Mouse (Mus musculus) Patski (cell line): ENCODE data around the gene Lsm4. TPM values are rescaled to one million over a fixed set of nuclear protein-coding genes. Genes with fewer than 3 reads are reported as not detected.

Experiments
- ATAC-seq: fragments of 100-300 bp; one replicate; pipeline ENCODE4 v1.8.0; 2021
- CTCF ChIA-PET: fragments of 350-600 bp; sonication (Branson Sonifier 250); formaldehyde crosslinking; loops from one replicate; lab custom pipeline; 2022; ENCODE audit warnings: inconsistent platforms; lab: Charles Lee
- POLR2A ChIA-PET: fragments of 350-600 bp; sonication (Branson Sonifier 250); formaldehyde crosslinking; loops from one replicate; lab custom pipeline; 2022; ENCODE audit warnings: antibody characterized with exemption, inconsistent platforms; lab: Charles Lee
- DNase-seq: peaks from one replicate; pipeline ENCODE4 v3.0.0-alpha.2; 2011; ENCODE audit warnings: low read depth, low spot score
- H3K27me3 ChIP-seq: fragments of 371-371 bp; one replicate; pipeline ENCODE4 v1.5.1; 2021
- CTCF ChIP-seq: fragments of 100-300 bp; IDR thresholded peaks from one replicate; pipeline ENCODE4 v1.5.1; 2021
- in situ Hi-C: fragments of 300-500 bp; cut with MboI; formaldehyde crosslinking; loops from 3 replicates; pipeline ENCODE4 v1.11.1; 2018; ENCODE audit warnings: low pct_unique_long_range_greater_than_20kb, mixed read lengths
- polyA plus RNA-seq: library from polyadenylated mRNA; unstranded; gene quantifications from one replicate; pipeline ENCODE4 v1.2.3, GENCODE M21; 2021

Gene Lsm4
- polyA plus RNA-seq, 1 experiment from 2014 or later, result 189 TPM

DNA sequence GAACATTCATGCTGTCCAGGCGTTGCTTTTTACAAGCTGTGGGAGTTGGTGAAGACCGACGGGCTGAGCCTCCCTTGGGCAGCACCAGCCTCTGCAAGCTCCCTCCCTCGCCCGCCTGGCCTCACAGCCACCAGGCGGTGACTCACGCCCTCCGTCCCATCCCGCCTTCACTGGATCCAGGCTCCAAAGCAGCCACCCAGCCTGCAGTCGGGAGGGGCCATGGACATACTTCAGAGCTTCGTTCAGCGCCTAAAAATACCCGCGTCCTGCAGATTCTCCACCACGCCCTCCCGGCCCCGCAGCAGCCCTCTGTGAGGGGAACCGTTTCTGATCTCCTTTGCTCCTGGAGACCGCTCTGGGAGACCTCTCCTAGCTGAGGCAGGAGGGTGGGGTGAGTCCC, 9.1 kb downstream of the Lsm4 start:
- POLR2A ChIA-PET, result interaction anchor here (1.0 to 1.6 kb wide), 2 partner anchors 16 to 19 kb away, joined by 4 to 11 read pairs; partner anchors contain the start of gene Jund
- CTCF ChIA-PET, result interaction anchor here (1.0 to 3.6 kb wide), 3 partner anchors 10 to 18 kb away, joined by 3 to 18 read pairs (median 5); partner anchors contain the start of genes Jund and Lsm4
- in situ Hi-C loops, result no loop called here
- H3K27me3 ChIP-seq, result no peaks in the 10 kb centered on the region
- DNase-seq (no peak), ATAC-seq (peak; percentile 89)
- TF ChIP-seq CTCF, result no peak

- in situ Hi-C loops, result no loop called here
- DNase-seq (no peak), ATAC-seq (no peak)
- CTCF ChIA-PET, result interaction anchor here (1.0 to 3.6 kb wide), 3 partner anchors 10 to 17 kb away, joined by 3 to 18 read pairs (median 5); partner anchors contain the start of genes Jund and Lsm4
- POLR2A ChIA-PET, result interaction anchor here (1.0 to 1.6 kb wide), 3 partner anchors 14 to 18 kb away, joined by 3 to 11 read pairs (median 4); partner anchors contain the start of gene Jund
- H3K27me3 ChIP-seq, result no peaks in the 10 kb centered on the region
- no peak for TF ChIP-seq CTCF
Observed at GRCm38 (mm10) chr8:70682692-70683091, 9.6 kb downstream of the Lsm4 start.

DNA sequence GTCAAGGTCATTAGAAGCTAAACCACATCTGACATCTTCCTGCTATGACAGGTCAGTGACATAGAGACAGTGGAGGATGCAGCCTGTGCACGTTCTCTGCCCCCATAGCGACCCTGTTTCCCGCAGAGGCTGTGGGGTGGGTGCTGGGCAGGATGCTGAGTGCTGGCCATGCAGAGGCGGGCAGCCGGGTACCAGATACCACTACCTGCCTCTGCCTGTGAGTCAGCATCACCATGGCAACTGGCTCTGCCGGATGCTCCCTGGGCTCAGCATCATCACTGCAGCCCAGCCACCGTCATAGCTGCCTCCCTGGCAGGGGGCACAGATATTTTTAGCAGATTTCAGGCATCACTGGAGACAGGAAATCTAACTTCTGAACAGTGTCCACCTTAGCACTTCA, 11.2 kb downstream of the Lsm4 start:
- in situ Hi-C loops, result no loop called here
- no peaks in the 10 kb centered on the region for H3K27me3 ChIP-seq
- ATAC-seq (no peak), DNase-seq (no peak)
- TF ChIP-seq CTCF, result no peak
- CTCF ChIA-PET, result interaction anchor here (3.6 kb wide), 1 partner anchor 12 kb away, joined by 18 read pairs; the partner anchor contains the start of gene Lsm4
- POLR2A ChIA-PET, result interaction anchor here (1.3 kb wide), 1 partner anchor 15 kb away, joined by 5 read pairs; the partner anchor contains the start of gene Jund

DNA sequence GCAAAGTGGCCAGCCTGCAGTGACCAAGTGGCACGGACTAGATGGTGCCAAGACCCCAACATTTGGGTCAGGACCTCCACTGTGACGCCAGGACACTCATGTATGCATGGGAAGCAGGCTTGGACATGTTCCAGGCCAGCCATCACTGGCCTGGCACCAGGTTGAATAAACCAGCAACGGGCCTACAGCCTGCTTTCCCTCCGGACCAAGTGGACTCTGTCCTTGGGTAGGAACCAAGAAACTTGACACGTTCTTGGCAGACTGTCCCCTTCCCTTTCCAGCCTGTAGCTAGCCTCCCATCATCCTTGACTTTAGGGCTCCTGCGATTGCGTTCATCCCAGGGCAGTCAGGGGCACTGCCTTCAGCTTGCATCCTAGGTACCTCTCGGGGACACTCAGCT, 14.5 kb downstream of the Lsm4 start:
- CTCF ChIA-PET, result no interaction called here
- no peaks in the 10 kb centered on the region for H3K27me3 ChIP-seq
- POLR2A ChIA-PET, result interaction anchor here (1.4 to 3.1 kb wide), 2 partner anchors 12 to 14 kb away, joined by 4 to 9 read pairs; partner anchors contain the start of gene Jund
- no peak for DNase-seq
- ATAC-seq, result no peak
- no peak for TF ChIP-seq CTCF
- in situ Hi-C loops, result no loop called here

DNA sequence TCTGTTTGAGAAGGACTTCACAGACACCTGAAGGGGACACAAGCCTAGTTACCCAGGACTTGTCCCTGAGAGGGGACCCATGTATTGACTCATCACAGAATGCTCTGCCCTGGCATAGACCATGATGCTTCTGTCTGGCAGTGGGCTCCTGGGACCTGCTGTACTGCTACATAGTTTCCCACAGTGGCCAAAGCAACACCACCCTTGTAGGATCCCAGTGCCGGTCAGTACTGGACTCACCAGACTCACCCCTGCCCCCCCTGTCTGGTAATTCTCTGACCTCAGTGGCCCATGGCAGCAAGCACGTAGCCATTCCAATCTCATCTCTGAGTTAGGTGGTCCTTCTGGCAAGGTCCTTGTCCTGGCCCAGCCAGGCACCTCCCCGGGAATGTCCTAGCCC, 15.1 kb downstream of the Lsm4 start:
- ChIA-PET POLR2A (interaction anchor here (3.1 kb wide), 1 partner anchor 11 kb away, joined by 9 read pairs; the partner anchor contains the start of gene Jund), CTCF (no interaction called here)
- in situ Hi-C loops, result no loop called here
- no peak for TF ChIP-seq CTCF
- no peak for ATAC-seq
- DNase-seq, result no peak
- no peaks in the 10 kb centered on the region for H3K27me3 ChIP-seq

- in situ Hi-C loops, result no loop called here
- ChIA-PET POLR2A (no interaction called here), CTCF (no interaction called here)
- DNase-seq (no peak), ATAC-seq (no peak)
- TF ChIP-seq CTCF, result no peak
- no peaks in the 10 kb centered on the region for H3K27me3 ChIP-seq
Observed at GRCm38 (mm10) chr8:70689892-70690390, 16.9 kb downstream of the Lsm4 start.

GRCm38 (mm10) chr8:70691230-70691629, 18.2 kb downstream of the Lsm4 start:
- in situ Hi-C loops, result no loop called here

GRCm38 (mm10) chr8:70691727-70692231, 18.7 kb downstream of the Lsm4 start:
- no peaks in the 10 kb centered on the region for H3K27me3 ChIP-seq
- TF ChIP-seq CTCF, result no peak
- ATAC-seq, result no peak
- in situ Hi-C loops, result no loop called here
- ChIA-PET POLR2A (no interaction called here), CTCF (no interaction called here)
- DNase-seq, result no peak

More at GRCm38 (mm10) chr8:70691230-70691629, 18.2 kb downstream of the Lsm4 start:
- TF ChIP-seq CTCF, result no peak
- H3K27me3 ChIP-seq, result no peaks in the 10 kb centered on the region
- ChIA-PET CTCF (no interaction called here), POLR2A (no interaction called here)
- ATAC-seq (no peak), DNase-seq (no peak)

GRCm38 (mm10) chr8:70693636-70694035, 20.6 kb downstream of the Lsm4 start:
- DNase-seq (no peak), ATAC-seq (no peak)
- TF ChIP-seq CTCF, result no peak
- no peaks in the 10 kb centered on the region for H3K27me3 ChIP-seq
- ChIA-PET CTCF (no interaction called here), POLR2A (no interaction called here)
- in situ Hi-C loops, result no loop called here

GRCm38 (mm10) chr8:70695318-70696018, 22.4 kb downstream of the Lsm4 start:
- no peak for TF ChIP-seq CTCF
- in situ Hi-C loops, result no loop called here
- ChIA-PET CTCF (interaction anchor here (1.0 to 1.1 kb wide), 2 partner anchors 23 to 59 kb away, joined by 3 read pairs; partner anchors contain the start of gene Lsm4), POLR2A (no interaction called here)
- H3K27me3 ChIP-seq, result no peaks in the 10 kb centered on the region
- ATAC-seq, result no peak
- no peak for DNase-seq
